Mouse (Mus musculus) liver, embryonic 15.5 days (tissue): Measurements from ENCODE around the gene Olfr1535. TPM values are rescaled to one million over a fixed set of nuclear protein-coding genes. Genes with fewer than 3 reads are reported as not detected.

Experiments
- ATAC-seq: fragments of 200-750 bp; cut with Nextera tagmentation; 2 replicates; pipeline ENCODE4 v1.8.0; 2017; ENCODE audit warnings: moderate number of reproducible peaks, mild to moderate bottlenecking, moderate library complexity; ENCODE audit not compliant: insufficient read depth
- H3K27ac ChIP-seq: fragments of 300-500 bp; sonication (generic); replicated peaks from 2 replicates; pipeline ENCODE4 v1.5.1; 2015; ENCODE audit warnings: mild to moderate bottlenecking, inconsistent platforms
- H3K27me3 ChIP-seq: fragments of 300-500 bp; sonication (generic); 2 replicates; pipeline ENCODE4 v1.6.1; 2015; ENCODE audit warnings: mild to moderate bottlenecking, inconsistent platforms
- H3K36me3 ChIP-seq: fragments of 300-500 bp; sonication (generic); replicated peaks from 2 replicates; pipeline ENCODE4 v1.6.1; 2015; ENCODE audit warnings: moderate library complexity, mild to moderate bottlenecking, inconsistent platforms
- H3K4me1 ChIP-seq: fragments of 300-500 bp; sonication (generic); replicated peaks from 2 replicates; pipeline ENCODE4 v1.6.1; 2015; ENCODE audit warnings: inconsistent platforms
- H3K4me2 ChIP-seq: fragments of 300-500 bp; sonication (generic); 2 replicates; pipeline ENCODE4 v1.6.1; 2015; ENCODE audit warnings: moderate library complexity, mild to moderate bottlenecking, inconsistent platforms
- H3K4me3 ChIP-seq: fragments of 300-500 bp; sonication (generic); replicated peaks from 2 replicates; pipeline ENCODE4 v1.5.1; 2015; ENCODE audit warnings: mild to moderate bottlenecking, inconsistent platforms
- H3K9ac ChIP-seq: fragments of 300-500 bp; sonication (generic); 2 replicates; pipeline ENCODE4 v1.6.1; 2015; ENCODE audit warnings: moderate library complexity, mild to moderate bottlenecking, inconsistent platforms
- H3K9me3 ChIP-seq: fragments of 300-500 bp; sonication (generic); replicated peaks from 2 replicates; pipeline ENCODE4 v1.6.1; 2016; ENCODE audit warnings: inconsistent platforms
- WGBS: fragments of 180-500 bp; shearing (Covaris S2); methylation state at CpG from one replicate; pipeline ENCODE4 v1.1.7; 2015; ENCODE audit warnings: mixed read lengths; ENCODE audit not compliant: insufficient replicate concordance; 5-methylcytosine and 5-hydroxymethylcytosine counted together
- polyA plus RNA-seq: library from polyadenylated mRNA; unstranded; fragments of >200 nt; fragmentation: Nextera tagmentation; extraction: Ambion mirVana; gene quantifications from 2 replicates; pipeline ENCODE4 v1.2.1, GENCODE M21; 2015

Olfr1535 gene
- polyA plus RNA-seq: not detected in 2 replicates

DNA sequence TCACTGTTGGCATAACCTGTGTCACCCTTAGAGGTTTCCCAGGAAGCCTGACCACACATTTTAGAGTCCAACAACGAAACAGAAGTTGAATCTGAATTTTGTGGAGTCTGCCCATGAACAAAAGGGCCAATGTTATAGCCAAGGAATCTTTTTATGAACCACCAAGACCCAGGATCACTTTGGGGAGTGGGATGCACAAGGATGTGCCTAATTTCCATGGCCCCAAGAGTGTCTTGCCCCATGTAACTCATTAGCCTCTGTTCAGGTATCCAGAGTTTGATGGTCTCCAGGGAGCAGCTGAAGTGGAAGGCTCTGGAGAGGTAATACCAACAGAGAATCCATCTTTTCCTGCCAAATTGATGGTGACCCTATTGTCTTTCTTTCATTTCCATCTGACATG lies at the start of gene Olfr1535:
Olfr1535 (minus strand) TSS at position 101 of the 400 bp plus-strand sequence.
- Histone ChIP-seq H3K9me3 (no peaks in the 10 kb centered on the region), H3K4me1 (no peaks in the 10 kb centered on the region), H3K27ac (no peak within 1 kb of the TSS), H3K36me3 (no peaks in the 10 kb centered on the region), H3K4me3 (no peak within 1 kb of the TSS), H3K9ac (no peak within 1 kb of the TSS), H3K27me3 (no peaks in the 10 kb centered on the region), H3K4me2 (no peak within 1 kb of the TSS)
- no peak for ATAC-seq
- WGBS: 36% methylated on average over 1 of the region's 1 CpGs

DNA sequence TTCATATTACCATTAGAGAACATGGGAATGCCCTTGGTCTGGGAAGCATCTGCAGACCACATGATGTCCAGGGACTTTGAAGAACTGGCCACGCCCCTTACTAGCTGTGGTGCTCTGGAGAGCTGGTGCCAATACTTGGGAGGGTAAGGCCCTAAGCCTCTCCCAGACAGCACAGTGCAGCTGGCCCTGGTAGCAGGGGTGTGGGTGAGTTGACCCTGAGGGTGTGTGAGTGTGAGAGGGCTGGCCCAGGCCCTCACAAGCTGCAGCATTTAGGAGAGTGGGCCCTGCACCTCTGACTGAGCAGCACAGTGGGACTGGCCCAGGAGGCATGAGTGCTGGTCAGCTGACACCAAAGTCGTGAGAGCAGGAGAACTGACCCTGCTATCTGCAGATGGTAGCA lies 31.9 kb upstream of the Olfr1535 start:
- Histone ChIP-seq H3K9ac (no peak overlapping the region), H3K4me3 (no peak overlapping the region), H3K27ac (no peak overlapping the region), H3K4me2 (no peak overlapping the region), H3K4me1 (no peaks in the 10 kb centered on the region), H3K27me3 (no peaks in the 10 kb centered on the region), H3K9me3 (no peaks in the 10 kb centered on the region), H3K36me3 (no peaks in the 10 kb centered on the region)
- ATAC-seq: no peak
- WGBS: 34% methylated on average over 2 of the region's 2 CpGs

DNA sequence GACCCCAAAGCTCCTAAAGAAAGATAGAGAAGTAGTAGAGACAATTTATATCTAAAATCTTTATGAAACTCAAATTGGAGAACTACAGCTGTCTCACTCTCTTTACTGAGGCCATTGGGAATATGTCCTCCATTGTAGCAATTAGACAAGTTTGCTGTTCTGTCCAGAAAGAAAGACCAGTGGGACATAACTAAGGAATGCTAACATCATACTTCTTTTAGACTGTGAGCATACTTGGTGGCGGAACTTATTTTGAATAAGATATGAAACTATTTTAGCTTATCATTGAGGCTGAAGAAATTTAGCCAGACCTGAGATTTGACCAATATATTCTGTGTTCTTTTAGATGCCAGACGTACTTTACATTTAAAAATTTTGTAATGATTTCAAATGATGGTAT lies 22.0 kb upstream of the Olfr1535 start, which contains the start of gene Olfr1364:
Olfr1364 (minus strand) TSS at position 101 of the 400 bp plus-strand sequence.
- H3K27me3 ChIP-seq: no peaks in the 10 kb centered on the region
- no peaks in the 10 kb centered on the region for H3K4me1 ChIP-seq
- H3K36me3 ChIP-seq: no peaks in the 10 kb centered on the region
- no peak for ATAC-seq
- H3K4me3 ChIP-seq: no peak within 1 kb of the TSS
- H3K9me3 ChIP-seq: no peaks in the 10 kb centered on the region
- H3K9ac ChIP-seq: no peak within 1 kb of the TSS
- no peak within 1 kb of the TSS for H3K27ac ChIP-seq
- H3K4me2 ChIP-seq: no peak within 1 kb of the TSS
- 64% methylated on average over 2 of the region's 2 CpGs for WGBS

DNA sequence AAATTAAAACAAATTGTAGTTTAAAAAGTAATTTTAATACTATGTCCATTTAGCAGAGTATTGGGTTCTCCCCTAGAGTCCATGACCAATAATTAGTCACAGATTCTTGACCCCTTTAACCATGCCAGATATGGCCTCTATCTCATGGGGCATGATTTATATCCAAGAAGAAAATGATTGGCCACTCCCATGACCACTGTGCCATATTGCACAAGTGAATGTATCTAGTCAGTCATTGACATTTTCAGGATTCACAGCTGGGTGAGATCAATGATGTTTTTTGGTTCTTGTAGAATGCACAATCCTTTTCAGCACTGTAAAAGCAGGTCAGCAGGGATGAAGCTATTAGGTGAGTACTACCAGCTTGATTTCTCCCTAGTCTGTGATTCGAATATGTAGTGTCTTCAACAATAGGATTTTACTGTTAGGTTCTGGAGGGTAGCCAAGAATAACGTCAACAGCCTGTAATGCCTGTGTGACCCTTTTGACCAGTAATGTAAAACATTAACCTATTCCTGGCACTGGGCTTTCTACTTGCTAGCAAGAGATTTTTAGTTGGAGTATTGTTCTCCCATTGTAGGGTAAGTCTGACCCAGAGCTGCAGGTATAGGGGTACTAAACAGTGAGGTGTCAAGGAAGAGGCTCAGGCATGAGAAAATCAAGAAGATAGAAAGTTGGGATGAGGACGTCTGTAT lies 9.1 kb downstream of the Olfr1535 start:
- Histone ChIP-seq H3K27ac (no peak overlapping the region), H3K9me3 (no peaks in the 10 kb centered on the region), H3K4me1 (no peaks in the 10 kb centered on the region), H3K36me3 (no peaks in the 10 kb centered on the region), H3K27me3 (no peaks in the 10 kb centered on the region), H3K4me3 (no peak overlapping the region), H3K4me2 (no peak overlapping the region), H3K9ac (no peak overlapping the region)
- peak; percentile 49; the same call in 1 of the 2 replicates for ATAC-seq
- WGBS: 43% methylated on average over 3 of the region's 3 CpGs

DNA sequence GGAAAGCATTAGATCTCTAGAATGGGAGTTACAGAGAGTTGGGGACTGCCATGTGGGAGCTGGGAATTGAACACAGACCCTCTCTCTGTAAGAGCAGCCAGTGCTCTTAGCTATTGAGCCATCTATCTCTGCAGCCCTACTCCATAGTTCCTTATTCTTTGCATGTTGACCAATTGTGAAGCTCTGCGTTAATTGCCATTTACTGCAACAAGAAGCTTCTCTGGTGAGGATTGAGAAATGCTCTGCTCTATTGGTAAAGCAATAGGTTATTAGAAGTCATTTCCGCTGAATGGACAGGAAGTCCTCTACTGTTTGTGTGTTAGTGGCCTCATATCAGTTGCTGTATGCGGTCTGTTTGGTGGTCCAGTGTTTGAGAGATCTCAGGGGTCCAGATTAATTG lies 10.2 kb downstream of the Olfr1535 start:
- Histone ChIP-seq H3K4me3 (no peak overlapping the region), H3K27ac (no peak overlapping the region), H3K4me2 (no peak overlapping the region), H3K4me1 (no peaks in the 10 kb centered on the region), H3K27me3 (no peaks in the 10 kb centered on the region), H3K9ac (no peak overlapping the region), H3K9me3 (no peaks in the 10 kb centered on the region), H3K36me3 (no peaks in the 10 kb centered on the region)
- ATAC-seq: no peak
- 51% methylated on average over 3 of the region's 3 CpGs for WGBS

DNA sequence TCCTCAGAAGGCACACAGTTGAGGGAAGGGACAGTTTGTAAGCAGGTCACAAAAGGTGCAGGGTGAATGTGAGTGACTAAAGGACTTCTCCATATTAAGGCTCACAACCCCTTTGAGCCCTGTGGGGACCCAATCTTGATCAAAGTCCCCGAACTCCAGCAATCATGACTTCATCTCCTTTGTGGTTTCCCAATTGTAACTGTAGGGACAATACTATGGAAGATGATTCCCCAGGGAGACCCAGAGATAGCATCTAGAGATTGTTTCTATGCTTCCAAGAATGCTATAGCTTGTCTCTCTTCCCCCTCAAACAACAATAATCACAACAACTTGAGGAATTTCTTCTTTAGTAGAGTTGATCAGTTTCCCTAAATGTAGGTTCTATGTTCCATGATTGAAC lies 17.0 kb downstream of the Olfr1535 start, which contains the start of gene Olfr1366:
Olfr1366 (minus strand) TSS at position 101 of the 400 bp plus-strand sequence.
- Histone ChIP-seq H3K9ac (no peak within 1 kb of the TSS), H3K9me3 (no peaks in the 10 kb centered on the region), H3K4me1 (no peaks in the 10 kb centered on the region), H3K36me3 (no peaks in the 10 kb centered on the region), H3K4me2 (no peak within 1 kb of the TSS), H3K4me3 (no peak within 1 kb of the TSS), H3K27me3 (0 out of 2 replicates have a peak, but pooled peaks cover 3% of the 10 kb centered on the region), H3K27ac (no peak within 1 kb of the TSS)
- 28% methylated on average over 1 of the region's 1 CpGs for WGBS
- no peak for ATAC-seq

DNA sequence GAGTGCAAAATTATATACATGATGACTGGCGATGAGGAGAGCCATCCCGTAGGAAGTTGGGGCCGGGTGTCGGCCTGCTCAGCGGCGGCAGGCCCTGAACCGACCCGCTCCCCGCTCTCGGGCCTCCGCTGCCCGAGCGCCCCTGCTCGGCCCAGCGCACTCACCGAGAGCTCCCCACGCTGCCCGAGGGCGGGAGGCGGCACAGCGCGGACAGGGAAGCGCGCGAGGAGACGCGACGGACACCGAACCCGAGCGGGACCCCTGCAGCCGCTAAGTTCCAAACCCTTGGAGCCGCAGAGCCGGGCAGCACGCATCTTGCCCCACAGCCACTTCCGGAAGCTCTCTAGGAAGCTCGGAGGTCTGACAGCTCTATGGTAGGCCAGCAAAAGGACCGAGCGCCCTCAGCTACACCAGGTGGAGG lies 28.9 kb downstream of the Olfr1535 start, which contains the start of gene Zkscan8:
Zkscan8 (minus strand) TSS at position 340 of the 421 bp plus-strand sequence.
- H3K9ac ChIP-seq: peak within 1 kb of the TSS; percentile 88
- WGBS: 0% methylated on average over 39 of the region's 39 CpGs
- no peaks in the 10 kb centered on the region for H3K27me3 ChIP-seq
- peak within 1 kb of the TSS; percentile 74 for H3K4me3 ChIP-seq
- H3K4me1 ChIP-seq: 0 out of 2 replicates have a peak, but pooled peaks cover 2% of the 10 kb centered on the region
- H3K4me2 ChIP-seq: peak within 1 kb of the TSS; percentile 72
- H3K27ac ChIP-seq: peak within 1 kb of the TSS; percentile 82
- peak; percentile 96 for ATAC-seq
- peaks cover 9% of the 10 kb centered on the region for H3K36me3 ChIP-seq
- no peaks in the 10 kb centered on the region for H3K9me3 ChIP-seq

DNA sequence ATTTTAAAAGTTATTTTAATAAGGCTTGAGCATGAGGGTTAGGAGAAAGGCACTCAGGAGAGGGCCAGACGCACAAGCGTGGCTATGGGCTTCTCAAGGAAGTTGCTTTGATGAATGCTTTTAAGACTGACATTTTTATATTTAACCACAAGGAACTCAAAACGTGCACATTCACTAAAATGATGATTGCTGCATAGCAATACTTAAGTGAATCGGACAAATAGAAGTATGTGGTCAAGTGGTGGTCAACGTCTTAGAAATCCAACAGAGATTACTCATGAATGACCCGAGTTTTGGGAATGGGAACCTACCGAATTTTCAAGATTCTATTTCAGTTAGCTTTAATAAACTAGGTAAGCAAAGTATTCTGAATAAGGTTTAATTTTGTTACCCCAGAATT lies 29.6 kb downstream of the Olfr1535 start:
- ATAC-seq: no peak

DNA sequence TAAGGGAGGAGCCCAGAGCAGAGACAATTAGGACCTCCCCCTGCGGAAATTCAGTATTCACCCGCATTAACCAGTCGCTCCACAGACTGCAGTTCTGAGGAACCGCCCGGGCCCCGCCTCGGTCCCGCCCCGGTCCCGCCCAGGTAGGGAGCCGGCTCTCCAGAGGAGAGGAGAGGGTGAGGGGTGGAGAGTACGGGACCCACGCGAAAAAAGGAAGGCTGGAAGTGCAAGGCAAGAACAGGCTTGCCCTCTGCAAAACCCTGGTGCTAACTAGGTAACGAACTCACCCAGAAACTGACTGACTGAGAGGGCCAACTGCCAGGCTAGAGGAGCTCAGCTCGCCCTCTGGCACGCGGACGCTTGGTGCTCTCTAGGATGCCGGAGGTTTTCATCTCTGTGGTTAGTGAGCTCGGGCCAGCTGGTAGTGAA lies 53.5 kb downstream of the Olfr1535 start:
- WGBS: under 1% methylated on average over 21 of the region's 21 CpGs
- Histone ChIP-seq H3K4me2 (peak overlapping the region; percentile 65), H3K27ac (0 out of 2 replicates have a peak overlapping the region, but pooled peaks have one; percentile 51), H3K27me3 (no peaks in the 10 kb centered on the region), H3K36me3 (no peaks in the 10 kb centered on the region), H3K4me1 (peaks cover 7% of the 10 kb centered on the region), H3K9me3 (no peaks in the 10 kb centered on the region), H3K4me3 (peak overlapping the region; percentile 71), H3K9ac (peak overlapping the region; percentile 62)
- peak; percentile 99 for ATAC-seq

More for the DNA sequence above, 29.6 kb downstream of the Olfr1535 start:
- no peak overlapping the region for H3K27ac ChIP-seq
- no peaks in the 10 kb centered on the region for H3K27me3 ChIP-seq
- peaks cover 14% of the 10 kb centered on the region for H3K36me3 ChIP-seq
- peak overlapping the region; percentile 74 for H3K4me3 ChIP-seq
- H3K4me1 ChIP-seq: 0 out of 2 replicates have a peak, but pooled peaks cover 2% of the 10 kb centered on the region
- no peak overlapping the region for H3K9ac ChIP-seq
- 32% methylated on average over 7 of the region's 7 CpGs for WGBS
- H3K4me2 ChIP-seq: peak overlapping the region; percentile 54
- no peaks in the 10 kb centered on the region for H3K9me3 ChIP-seq
